Mouse (Mus musculus) small intestine, adult 2 months (tissue): ENCODE measurements around the gene Slc6a6.

Experiments used
- CTCF ChIP-seq: fragments of 200-500 bp; IDR thresholded peaks from 2 replicates; pipeline ENCODE4 v1.5.1; 2012; ENCODE audit warnings: low read depth, mild to moderate bottlenecking, control low read depth, inconsistent platforms, low read length, moderate library complexity, mixed read lengths; ENCODE audit not compliant: insufficient replicate concordance, insufficient read length; ENCODE audit errors: extremely low read depth
- POLR2A ChIP-seq: fragments of 200-500 bp; IDR thresholded peaks from 2 replicates; pipeline ENCODE4 v1.6.1; 2012; ENCODE audit warnings: low read depth, mild to moderate bottlenecking, control low read depth, inconsistent platforms, low read length, moderate library complexity

- TF ChIP-seq CTCF = no peak
- no peak for TF ChIP-seq POLR2A
Measured at GRCm38 (mm10) chr6:91712855-91713331, 29.0 kb downstream of the Slc6a6 start.
